Mouse (Mus musculus) liver, adult (tissue): Measurements from ENCODE around the gene Brwd3.

Experiments used
- GATA4 ChIP-seq: IDR thresholded peaks from 2 replicates; pipeline ENCODE4 v1.6.1; 2014; ENCODE audit warnings: mild to moderate bottlenecking, low read length; ENCODE audit not compliant: insufficient replicate concordance

Brwd3 gene

GRCm38 (mm10) chrX:108722447-108722846, 111.7 kb downstream of the Brwd3 start:
- no peak for TF ChIP-seq GATA4

- TF ChIP-seq GATA4, result no peak
Measured at GRCm38 (mm10) chrX:108704312-108704711, 129.9 kb downstream of the Brwd3 start.
